Mouse (Mus musculus) myocyte (in vitro differentiated cells): ENCODE measurements around the gene Krt9.

Source experiments
- E2F4 ChIP-seq: IDR thresholded peaks from one replicate; pipeline ENCODE4 v1.6.1; 2011; ENCODE audit warnings: mild to moderate bottlenecking, control low read depth, moderate library complexity; ENCODE audit not compliant: insufficient read depth
- MAX ChIP-seq: IDR thresholded peaks from one replicate; pipeline ENCODE4 v1.6.1; 2011; ENCODE audit warnings: low read depth, mild to moderate bottlenecking, control low read depth
- MYOD1 ChIP-seq, 3 experiments: IDR thresholded peaks; one replicate each; pipeline ENCODE4 v1.6.1; 2011; ENCODE audit warnings: control low read depth in 2 of 3, low read depth in 2 of 3, mild to moderate bottlenecking in 2 of 3, moderate library complexity in 1 of 3; ENCODE audit not compliant: insufficient read length in 2 of 3, control insufficient read depth in 1 of 3
- POLR2A ChIP-seq: IDR thresholded peaks from one replicate; pipeline ENCODE4 v1.6.1; 2011; ENCODE audit warnings: low read depth, mild to moderate bottlenecking, control low read depth, moderate library complexity; ENCODE audit not compliant: insufficient read length
- TCF12 ChIP-seq: IDR thresholded peaks from one replicate; pipeline ENCODE4 v1.6.1; 2011; ENCODE audit warnings: mild to moderate bottlenecking, control low read depth; ENCODE audit not compliant: poor library complexity, insufficient read depth, severe bottlenecking

DNA sequence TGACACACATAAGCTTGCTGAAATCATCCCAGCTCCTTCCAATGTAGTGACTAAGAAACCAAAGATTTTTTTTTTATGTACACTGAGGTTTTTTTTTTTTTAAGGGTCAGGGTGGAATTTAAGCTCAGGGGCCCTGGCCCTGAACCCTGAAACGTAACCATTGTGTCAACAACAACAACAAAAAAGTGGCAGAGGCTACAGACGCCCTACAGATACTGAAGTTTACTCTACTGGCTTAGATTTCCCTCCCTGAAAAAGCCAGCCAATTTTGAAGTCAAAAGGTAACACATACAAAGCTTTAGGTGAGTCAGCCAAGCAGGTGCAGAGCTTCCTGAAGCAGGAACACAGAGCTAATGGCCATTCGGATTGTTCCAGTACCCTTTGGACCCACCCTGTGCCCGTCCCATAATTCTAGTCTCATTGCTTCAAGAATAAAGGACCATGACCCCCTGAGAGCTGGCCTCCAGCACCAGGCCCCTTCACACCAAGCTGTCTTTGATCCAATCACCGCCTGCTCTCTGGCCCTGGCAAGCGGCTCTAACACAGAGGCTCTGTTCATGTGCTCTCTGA, 35.1 kb downstream of the Krt9 start:
- no peak for TF ChIP-seq TCF12
- no peak for TF ChIP-seq E2F4
- no peak for TF ChIP-seq POLR2A
- no peak for TF ChIP-seq MAX
- TF ChIP-seq MYOD1 (IDR thresholded peaks at IDR 0.05; ENCODE audit: control insufficient read depth in 1 of 3, insufficient read length in 2 of 3, low read depth in 2 of 3): no peak
